Mouse (Mus musculus) ES-E14 (cell line): Measurements from ENCODE around the gene Stat5b.

Experiments
- CHD2 ChIP-seq: IDR thresholded peaks from 2 replicates; pipeline ENCODE4 v1.6.1; 2014; ENCODE audit warnings: mild to moderate bottlenecking, low read depth, low read length, inconsistent platforms
- HCFC1 ChIP-seq: IDR thresholded peaks from 2 replicates; pipeline ENCODE4 v1.6.1; 2012; ENCODE audit warnings: low read length, inconsistent platforms, borderline replicate concordance; ENCODE audit not compliant: insufficient read depth
- MAFK ChIP-seq: IDR thresholded peaks from 2 replicates; pipeline ENCODE4 v1.6.1; 2014; ENCODE audit warnings: mild to moderate bottlenecking, low read depth, low read length, inconsistent platforms; ENCODE audit not compliant: insufficient read depth
- ZC3H11A ChIP-seq: IDR thresholded peaks from 2 replicates; pipeline ENCODE4 v1.6.1; 2012; ENCODE audit warnings: low read depth, mild to moderate bottlenecking, inconsistent platforms, low read length, borderline replicate concordance
- ZNF384 ChIP-seq: IDR thresholded peaks from 2 replicates; pipeline ENCODE4 v1.6.1; 2012; ENCODE audit warnings: low read depth, low read length, inconsistent platforms

DNA sequence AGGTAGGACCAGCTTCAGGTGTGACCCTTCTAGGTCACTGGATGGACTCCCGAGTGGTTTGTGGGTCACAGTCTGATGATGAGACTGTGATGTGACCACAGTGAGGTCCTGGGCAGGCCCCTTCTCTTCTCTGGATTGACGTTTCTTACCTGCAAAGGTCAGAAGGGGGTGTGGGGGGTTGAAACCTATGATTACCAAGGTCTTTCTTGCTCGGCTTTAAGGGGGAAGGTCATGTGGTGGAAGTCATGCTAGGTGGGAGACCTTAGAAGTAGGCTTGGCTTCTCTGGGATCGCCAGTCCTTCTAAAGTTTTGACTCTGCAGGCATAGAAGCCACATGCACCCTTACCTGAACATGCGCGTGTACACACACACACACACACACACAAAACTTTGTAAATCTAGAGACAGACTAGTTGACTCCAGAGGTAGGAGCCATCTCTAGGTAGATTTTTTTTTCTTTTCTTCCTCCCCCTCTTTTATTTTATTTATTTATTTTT lies 9.1 kb upstream of the Stat5b start:
- TF ChIP-seq ZC3H11A (no peak), CHD2 (no peak), ZNF384 (no peak), MAFK (no peak), HCFC1 (no peak)
